Mouse (Mus musculus): ENCODE data around the gene Acot2. TPM values are rescaled to one million over a fixed set of nuclear protein-coding genes. Genes with fewer than 3 reads are reported as not detected.
"Not testable (repeated sequence)": the region's sequence is repeated elsewhere in the genome, so short reads cannot be mapped to it uniquely, and the experiment has no call there.

The Acot2 gene
- polyA plus RNA-seq, 1 experiment from 2014 or later: 26.1 TPM

GRCm38 (mm10) chr12:84023052-84023745 is 35.5 kb downstream of the Acot2 start:
- ATAC-seq (ENCODE audit: insufficient number of reproducible peaks, low FRiP score, low TSS enrichment, low read depth): no peak
- Histone ChIP-seq H3K4me1 (no peaks in the 10 kb centered on the region), H3K9ac (no peak overlapping the region), H3K9me3 (no peaks in the 10 kb centered on the region), H3K36me3 (no peaks in the 10 kb centered on the region), H3K4me2 (no peak overlapping the region), H3K27ac (no peak overlapping the region), H3K4me3 (no peak overlapping the region), H3K27me3 (no peaks in the 10 kb centered on the region)
- WGBS: 78% methylated on average over 9 of the region's 9 CpGs

- no peak for ATAC-seq (ENCODE audit: insufficient number of reproducible peaks, low FRiP score, low TSS enrichment, low read depth)
- Histone ChIP-seq H3K4me3 (no peak overlapping the region), H3K4me2 (no peak overlapping the region), H3K9ac (no peak overlapping the region), H3K4me1 (no peaks in the 10 kb centered on the region), H3K27me3 (no peaks in the 10 kb centered on the region), H3K9me3 (no peaks in the 10 kb centered on the region), H3K36me3 (no peaks in the 10 kb centered on the region), H3K27ac (no peak overlapping the region)
- 81% methylated on average over 7 of the region's 7 CpGs for WGBS
Measured at GRCm38 (mm10) chr12:84025888-84026287, 38.2 kb downstream of the Acot2 start.

GRCm38 (mm10) chr12:84028328-84028727 is 40.7 kb downstream of the Acot2 start:
- H3K9me3 ChIP-seq; H3K4me3 ChIP-seq; H3K9ac ChIP-seq; H3K4me2 ChIP-seq; ATAC-seq (ENCODE audit: insufficient number of reproducible peaks, low FRiP score, low TSS enrichment, low read depth); H3K27ac ChIP-seq; H3K4me1 ChIP-seq; H3K27me3 ChIP-seq; H3K36me3 ChIP-seq: not testable (repeated sequence)
- 68% methylated on average over 3 of the region's 3 CpGs for WGBS

GRCm38 (mm10) chr12:84029043-84029442 is 41.4 kb downstream of the Acot2 start:
- H3K9ac ChIP-seq; H3K4me3 ChIP-seq; ATAC-seq (ENCODE audit: insufficient number of reproducible peaks, low FRiP score, low TSS enrichment, low read depth); H3K27me3 ChIP-seq; H3K9me3 ChIP-seq; H3K27ac ChIP-seq; H3K4me2 ChIP-seq; H3K36me3 ChIP-seq; H3K4me1 ChIP-seq: not testable (repeated sequence)
- WGBS: 100% methylated on average over 1 of the region's 1 CpGs

GRCm38 (mm10) chr12:84030659-84031332 is 43.1 kb downstream of the Acot2 start:
- no peak for ATAC-seq (ENCODE audit: insufficient number of reproducible peaks, low FRiP score, low TSS enrichment, low read depth)
- Histone ChIP-seq H3K36me3 (no peaks in the 10 kb centered on the region), H3K27ac (no peak overlapping the region), H3K4me3 (no peak overlapping the region), H3K4me2 (no peak overlapping the region), H3K9me3 (no peaks in the 10 kb centered on the region), H3K4me1 (no peaks in the 10 kb centered on the region), H3K27me3 (no peaks in the 10 kb centered on the region), H3K9ac (no peak overlapping the region)
- WGBS: 63% methylated on average over 4 of the region's 4 CpGs

GRCm38 (mm10) chr12:84032854-84033253 is 45.2 kb downstream of the Acot2 start:
- Histone ChIP-seq H3K36me3 (no peaks in the 10 kb centered on the region), H3K9me3 (no peaks in the 10 kb centered on the region), H3K27me3 (no peaks in the 10 kb centered on the region), H3K4me1 (no peaks in the 10 kb centered on the region), H3K27ac (no peak overlapping the region), H3K9ac (no peak overlapping the region), H3K4me3 (no peak overlapping the region), H3K4me2 (no peak overlapping the region)
- ATAC-seq (ENCODE audit: insufficient number of reproducible peaks, low FRiP score, low TSS enrichment, low read depth): no peak
- WGBS: 93% methylated on average over 4 of the region's 4 CpGs

GRCm38 (mm10) chr12:84033302-84033701 is 45.6 kb downstream of the Acot2 start:
- H3K4me3 ChIP-seq; H3K4me2 ChIP-seq; H3K4me1 ChIP-seq; H3K27ac ChIP-seq; H3K9ac ChIP-seq; H3K36me3 ChIP-seq; H3K27me3 ChIP-seq; H3K9me3 ChIP-seq; ATAC-seq (ENCODE audit: insufficient number of reproducible peaks, low FRiP score, low TSS enrichment, low read depth): not testable (repeated sequence)
- WGBS: 70% methylated on average over 2 of the region's 2 CpGs

GRCm38 (mm10) chr12:84034108-84034507 is 46.4 kb downstream of the Acot2 start:
- no peak overlapping the region for H3K4me2 ChIP-seq
- no peak overlapping the region for H3K9ac ChIP-seq
- WGBS: 42% methylated on average over 4 of the region's 4 CpGs
- no peak for ATAC-seq (ENCODE audit: insufficient number of reproducible peaks, low FRiP score, low TSS enrichment, low read depth)
- H3K4me1 ChIP-seq: no peaks in the 10 kb centered on the region
- H3K27me3 ChIP-seq: no peaks in the 10 kb centered on the region
- H3K27ac ChIP-seq: no peak overlapping the region
- H3K36me3 ChIP-seq: no peaks in the 10 kb centered on the region
- H3K4me3 ChIP-seq: no peak overlapping the region
- H3K9me3 ChIP-seq: no peaks in the 10 kb centered on the region

- H3K9me3 ChIP-seq; ATAC-seq (ENCODE audit: insufficient number of reproducible peaks, low FRiP score, low TSS enrichment, low read depth): not testable (repeated sequence)
Measured at GRCm38 (mm10) chr12:84038241-84038640, 50.6 kb downstream of the Acot2 start, which contains the start of gene Acot4. Gene Acot4 (plus strand): TSS chr12:84038379.

GRCm38 (mm10) chr12:84038691-84039111 is 51.0 kb downstream of the Acot2 start, which contains the start of gene Gm49366:
Gene Gm49366 (plus strand): TSS chr12:84038935.
- ATAC-seq (ENCODE audit: insufficient number of reproducible peaks, low FRiP score, low TSS enrichment, low read depth): 0 out of 2 replicates have a peak, but pooled peaks have one; percentile 24
- H3K27ac ChIP-seq, H3K4me1 ChIP-seq, H3K36me3 ChIP-seq, H3K9me3 ChIP-seq, H3K27me3 ChIP-seq: not testable (repeated sequence)
- H3K4me2 ChIP-seq: peak within 1 kb of the TSS; percentile 67
- 0 out of 2 replicates have a peak within 1 kb of the TSS, but pooled peaks have one; percentile 20 for H3K9ac ChIP-seq
- peak within 1 kb of the TSS; percentile 46 for H3K4me3 ChIP-seq
- 1% methylated on average over 39 of the region's 39 CpGs for WGBS

More at GRCm38 (mm10) chr12:84038241-84038640, 50.6 kb downstream of the Acot2 start, which contains the start of gene Acot4:
- H3K27ac ChIP-seq, H3K4me1 ChIP-seq, H3K27me3 ChIP-seq, H3K36me3 ChIP-seq: not testable (repeated sequence)
- 7% methylated on average over 22 of the region's 32 CpGs for whole genome bisulfite sequencing
- H3K4me2 ChIP-seq: peak within 1 kb of the TSS; percentile 67
- peak within 1 kb of the TSS; percentile 46 for H3K4me3 ChIP-seq
- 0 out of 2 replicates have a peak within 1 kb of the TSS, but pooled peaks have one; percentile 20 for H3K9ac ChIP-seq

GRCm38 (mm10) chr12:84042248-84042647 is 54.6 kb downstream of the Acot2 start:
- no peak overlapping the region for H3K4me3 ChIP-seq
- no peak for ATAC-seq (ENCODE audit: insufficient number of reproducible peaks, low FRiP score, low TSS enrichment, low read depth)
- no peak overlapping the region for H3K9ac ChIP-seq
- no peaks in the 10 kb centered on the region for H3K27me3 ChIP-seq
- H3K36me3 ChIP-seq: no peaks in the 10 kb centered on the region
- H3K4me2 ChIP-seq: no peak overlapping the region
- H3K9me3 ChIP-seq: no peaks in the 10 kb centered on the region
- WGBS: 84% methylated on average over 5 of the region's 5 CpGs
- no peak overlapping the region for H3K27ac ChIP-seq
- no peaks in the 10 kb centered on the region for H3K4me1 ChIP-seq

Measured in limb, embryonic 15.5 days (tissue).